Mouse (Mus musculus) intestine, embryonic 15.5 days (tissue): Measurements from ENCODE around the gene Bhlhb9. TPM values are rescaled to one million over a fixed set of nuclear protein-coding genes. Genes with fewer than 3 reads are reported as not detected.
A peak's percentile ranks its signal among the peaks of the same experiment; 100 is the strongest.

Experiments
- ATAC-seq: fragments of 200-750 bp; cut with Nextera tagmentation; 2 replicates; pipeline ENCODE4 v1.8.0; 2017; ENCODE audit warnings: moderate TSS enrichment, moderate library complexity
- H3K27ac ChIP-seq: fragments of 300-500 bp; sonication (generic); 2 replicates; pipeline ENCODE4 v1.5.1; 2015; ENCODE audit warnings: mild to moderate bottlenecking, inconsistent platforms
- H3K27me3 ChIP-seq: fragments of 300-500 bp; sonication (generic); replicated peaks from 2 replicates; pipeline ENCODE4 v1.6.1; 2015; ENCODE audit warnings: inconsistent platforms
- H3K36me3 ChIP-seq: fragments of 300-500 bp; sonication (generic); 2 replicates; pipeline ENCODE4 v1.6.1; 2015; ENCODE audit warnings: inconsistent platforms
- H3K4me1 ChIP-seq: fragments of 300-500 bp; sonication (generic); replicated peaks from 2 replicates; pipeline ENCODE4 v1.6.1; 2015; ENCODE audit warnings: inconsistent platforms
- H3K4me2 ChIP-seq: fragments of 300-500 bp; sonication (generic); replicated peaks from 2 replicates; pipeline ENCODE4 v1.6.1; 2015; ENCODE audit warnings: mild to moderate bottlenecking, inconsistent platforms
- H3K4me3 ChIP-seq: fragments of 300-500 bp; sonication (generic); replicated peaks from 2 replicates; pipeline ENCODE4 v1.5.1; 2015; ENCODE audit warnings: inconsistent platforms
- H3K9ac ChIP-seq: fragments of 300-500 bp; sonication (generic); 2 replicates; pipeline ENCODE4 v1.6.1; 2015; ENCODE audit warnings: inconsistent platforms
- H3K9me3 ChIP-seq: fragments of 300-500 bp; sonication (generic); 2 replicates; pipeline ENCODE4 v1.6.1; 2016; ENCODE audit warnings: inconsistent platforms
- WGBS: fragments of 180-500 bp; shearing (Covaris S2); methylation state at CpG from one replicate; pipeline ENCODE4 v1.1.7; 2015; 5-methylcytosine and 5-hydroxymethylcytosine counted together
- microRNA counts: library from miRNA; unstranded; fragments of <30 nt; microRNA quantifications from one replicate; lab custom pipeline; 2016
- polyA plus RNA-seq: library from polyadenylated mRNA; unstranded; fragments of >200 nt; fragmentation: Nextera tagmentation; extraction: Ambion mirVana; gene quantifications from 2 replicates; pipeline ENCODE4 v1.2.1, GENCODE M21; 2015

Gene Bhlhb9
- polyA plus RNA-seq, 1 experiment from 2014 or later: 35.7 TPM

GRCm38 (mm10) chrX:135925911-135926310, 128.5 kb downstream of the Bhlhb9 start:
- H3K4me2 ChIP-seq: no peak overlapping the region
- no peaks in the 10 kb centered on the region for H3K9me3 ChIP-seq
- no peaks in the 10 kb centered on the region for H3K4me1 ChIP-seq
- no peaks in the 10 kb centered on the region for H3K27me3 ChIP-seq
- no peak for ATAC-seq
- H3K27ac ChIP-seq: no peak overlapping the region
- no peaks in the 10 kb centered on the region for H3K36me3 ChIP-seq
- no peak overlapping the region for H3K4me3 ChIP-seq
- 52% methylated on average over 3 of the region's 3 CpGs for WGBS
- H3K9ac ChIP-seq: no peak overlapping the region

DNA sequence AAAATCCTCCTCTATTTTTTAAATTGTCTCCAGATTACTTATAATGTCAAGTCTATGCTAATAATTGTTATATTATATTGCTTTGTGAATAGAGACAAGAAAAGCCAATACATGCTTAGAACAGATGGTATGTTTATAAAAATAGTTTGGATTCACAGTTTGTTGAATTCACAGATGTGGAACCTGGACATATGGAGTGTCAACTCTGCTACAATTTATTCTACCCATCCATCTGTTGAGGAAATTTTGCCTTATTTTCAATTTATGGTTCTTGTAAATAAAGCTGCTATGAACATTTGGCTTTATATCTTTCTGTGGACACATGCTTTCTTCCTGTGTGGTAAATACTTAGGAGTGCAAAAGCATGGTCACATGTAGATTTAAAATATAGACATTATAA, 131.2 kb downstream of the Bhlhb9 start:
- no peak for ATAC-seq
- H3K9ac ChIP-seq: no peak overlapping the region

DNA sequence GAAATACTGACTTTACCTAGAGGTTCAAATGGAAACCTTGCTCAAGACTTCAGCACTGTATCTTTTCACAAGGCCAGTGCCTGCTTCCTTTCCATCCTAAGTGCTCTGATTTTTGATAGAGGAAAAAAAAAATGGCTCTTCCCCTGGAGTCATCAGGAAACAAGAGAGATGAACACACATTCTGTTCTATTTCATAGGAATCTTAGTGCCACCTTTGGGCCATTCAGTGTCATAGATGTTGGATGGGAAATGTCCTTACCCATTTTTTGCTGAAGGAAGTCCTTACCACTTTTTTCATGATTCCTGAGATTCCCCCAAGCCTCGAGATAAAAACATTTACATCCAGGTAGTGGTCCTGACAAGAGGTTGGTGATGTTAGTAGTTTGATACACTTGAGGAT, 139.1 kb downstream of the Bhlhb9 start:
- WGBS: 58% methylated on average over 1 of the region's 1 CpGs
- no peak for ATAC-seq
- Histone ChIP-seq H3K9ac (no peak overlapping the region), H3K4me3 (no peak overlapping the region), H3K4me1 (no peaks in the 10 kb centered on the region), H3K27me3 (no peaks in the 10 kb centered on the region), H3K36me3 (no peaks in the 10 kb centered on the region), H3K27ac (no peak overlapping the region), H3K9me3 (no peaks in the 10 kb centered on the region), H3K4me2 (no peak overlapping the region)

More for the DNA sequence above, 131.2 kb downstream of the Bhlhb9 start:
- Histone ChIP-seq H3K27me3 (no peaks in the 10 kb centered on the region), H3K36me3 (no peaks in the 10 kb centered on the region), H3K4me2 (no peak overlapping the region), H3K27ac (no peak overlapping the region), H3K9me3 (no peaks in the 10 kb centered on the region), H3K4me3 (no peak overlapping the region), H3K4me1 (no peaks in the 10 kb centered on the region)

MicroRNAs within 50 kb of the gene (microRNA counts, 519-probe panel; counts per million panel counts)
- microRNA mmu-miR-1970 (lab: Ali Mortazavi, UCI): 97.1 counts per million, percentile 29 among the panel's probes with 10 or more counts

Other genes with a start within 250 kb of the Bhlhb9 start
- 0.53 TPM in 1 of 2 replicates, not detected in the other for gene Nxf7, start 198.8 kb upstream of the Bhlhb9 start, polyA plus RNA-seq
- not detected in 2 replicates for gene Prame, start 169.9 kb upstream of the Bhlhb9 start, polyA plus RNA-seq
- gene Tcp11x2, start 103.8 kb upstream of the Bhlhb9 start, polyA plus RNA-seq: not detected in 2 replicates
- gene Tmsb15a, start 72.3 kb upstream of the Bhlhb9 start, polyA plus RNA-seq: 0.67 TPM in 1 of 2 replicates, not detected in the other
- gene Armcx5, start 54.9 kb upstream of the Bhlhb9 start, polyA plus RNA-seq: 6.8 and 7.2 TPM in 2 replicates
- gene Gprasp1, start 54.9 kb upstream of the Bhlhb9 start, polyA plus RNA-seq: 27.7 and 30.0 TPM in 2 replicates
- gene Gprasp2, start 41.4 kb downstream of the Bhlhb9 start, polyA plus RNA-seq: 17.9 and 18.9 TPM in 2 replicates
- gene Arxes2, start 196.2 kb downstream of the Bhlhb9 start, polyA plus RNA-seq: 73.9 and 86.6 TPM in 2 replicates
- 26.7 and 32.3 TPM in 2 replicates for gene Arxes1, start 235.8 kb downstream of the Bhlhb9 start, polyA plus RNA-seq